Mouse (Mus musculus): ENCODE results near the gene Mtus2.
"Not testable (repeated sequence)": the region's sequence is repeated elsewhere in the genome, so short reads cannot be mapped to it uniquely, and the experiment has no call there.

Mtus2 gene

DNA sequence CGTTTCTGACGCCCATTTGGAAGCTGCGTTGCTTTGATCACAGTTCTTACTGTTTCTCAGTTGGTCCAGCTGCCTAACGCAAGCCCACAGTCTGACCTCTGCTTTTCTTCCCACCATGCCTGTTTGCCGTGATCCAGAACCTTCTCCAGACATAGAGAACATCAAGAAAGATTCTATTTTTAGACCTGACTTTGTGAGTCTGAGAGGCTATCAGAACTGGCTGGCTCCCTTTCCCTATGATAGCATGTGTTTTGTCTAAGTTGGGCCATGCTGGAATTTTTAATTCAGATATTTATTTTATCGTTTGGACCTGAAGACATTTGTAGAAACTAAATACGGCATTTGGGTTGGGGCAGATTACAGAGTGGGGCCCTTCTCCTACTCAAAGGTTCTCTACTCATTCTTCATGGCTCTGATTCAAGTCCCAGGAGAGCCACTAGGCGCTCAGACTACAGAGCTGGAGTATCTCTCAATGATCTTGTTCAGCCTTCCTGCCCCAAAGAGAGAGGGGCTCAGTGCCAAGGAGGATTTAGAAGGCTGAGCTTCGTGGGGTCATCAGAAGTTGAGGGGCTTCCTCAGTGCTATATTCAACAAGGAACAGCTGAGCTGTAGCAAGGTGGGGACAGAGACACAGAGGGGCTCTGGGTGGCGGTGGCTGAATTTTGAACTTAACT, 174.5 kb downstream of the Mtus2 start:
- DNase-seq, result no peak

DNA sequence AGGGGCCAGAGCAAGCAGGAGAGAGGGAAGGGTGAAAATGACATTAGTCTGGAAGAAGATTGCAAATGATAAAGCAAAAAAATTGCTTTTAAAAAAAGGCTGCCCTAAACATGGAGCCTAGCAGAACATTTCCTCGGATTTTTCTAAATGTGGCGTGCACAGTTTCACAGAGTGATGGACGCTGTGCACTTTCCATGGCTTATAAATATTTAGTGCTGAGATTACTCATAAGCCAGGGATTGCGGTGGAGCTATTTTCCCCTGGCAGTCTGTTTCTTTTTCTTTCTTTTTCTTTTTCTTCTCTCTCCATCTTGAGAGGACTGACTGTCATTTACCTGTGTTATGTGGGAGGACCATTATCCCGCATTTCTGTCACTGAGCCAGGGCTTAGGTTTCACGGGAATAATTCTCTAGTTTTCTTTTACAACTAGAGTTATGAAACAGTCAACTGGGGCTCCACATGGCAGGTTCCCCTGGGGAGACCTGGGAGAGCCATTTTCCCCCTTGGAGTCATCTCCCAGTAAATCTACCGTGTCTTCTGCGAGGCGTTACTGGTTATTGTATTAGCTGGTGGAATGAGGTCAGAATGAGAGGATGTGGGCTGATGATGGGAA, 176.4 kb downstream of the Mtus2 start:
- no peak for DNase-seq

DNA sequence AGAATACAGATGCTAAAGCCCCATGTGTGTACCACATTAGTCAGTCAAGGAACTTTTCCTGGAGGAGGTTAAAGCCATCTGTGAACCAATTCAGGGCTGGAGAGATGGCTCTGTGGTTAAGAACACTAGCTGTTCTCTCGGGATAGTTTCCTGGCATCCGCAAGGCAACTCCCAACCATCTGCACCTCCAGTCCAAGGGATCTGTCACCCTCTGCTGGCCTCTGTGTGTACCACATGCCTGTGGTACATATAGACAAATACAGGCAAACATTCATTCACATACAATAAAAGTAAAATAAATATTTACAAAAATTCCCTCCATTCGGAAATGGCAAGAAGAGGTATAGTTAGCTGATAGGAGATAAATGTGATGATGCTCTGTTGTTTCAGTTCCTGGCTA, 184.5 kb downstream of the Mtus2 start:
- no peak for DNase-seq

DNA sequence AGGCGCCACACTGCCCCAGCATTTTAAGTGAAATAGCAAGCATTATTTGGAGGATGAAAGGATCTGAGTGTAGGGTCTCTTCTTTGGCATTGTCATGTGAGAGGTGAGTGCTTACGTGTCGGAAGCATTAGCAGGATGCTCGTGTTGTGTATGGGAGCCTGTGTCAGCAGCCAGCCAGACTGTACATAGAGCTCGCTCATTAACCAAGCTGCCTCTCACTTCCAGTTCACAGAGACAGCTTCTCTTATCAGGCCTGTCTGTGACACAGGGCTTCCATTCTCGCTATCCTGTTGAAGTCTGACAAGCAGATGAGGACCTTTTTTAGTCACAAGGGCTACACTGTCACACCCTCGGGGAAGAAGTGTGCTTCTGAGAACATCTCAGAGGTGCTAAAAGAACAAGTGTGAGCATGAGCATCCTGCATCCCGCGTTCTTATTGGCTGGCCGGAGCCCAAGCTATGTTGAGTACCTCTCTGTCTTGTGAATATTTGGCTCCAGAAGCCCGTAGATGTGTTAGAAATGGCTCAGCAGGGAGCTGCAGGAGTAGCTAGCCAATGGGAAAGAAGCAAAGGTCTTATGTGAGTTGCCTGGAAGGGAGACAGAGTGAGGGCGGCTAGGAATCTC, 189.2 kb downstream of the Mtus2 start:
- no peak for DNase-seq

DNA sequence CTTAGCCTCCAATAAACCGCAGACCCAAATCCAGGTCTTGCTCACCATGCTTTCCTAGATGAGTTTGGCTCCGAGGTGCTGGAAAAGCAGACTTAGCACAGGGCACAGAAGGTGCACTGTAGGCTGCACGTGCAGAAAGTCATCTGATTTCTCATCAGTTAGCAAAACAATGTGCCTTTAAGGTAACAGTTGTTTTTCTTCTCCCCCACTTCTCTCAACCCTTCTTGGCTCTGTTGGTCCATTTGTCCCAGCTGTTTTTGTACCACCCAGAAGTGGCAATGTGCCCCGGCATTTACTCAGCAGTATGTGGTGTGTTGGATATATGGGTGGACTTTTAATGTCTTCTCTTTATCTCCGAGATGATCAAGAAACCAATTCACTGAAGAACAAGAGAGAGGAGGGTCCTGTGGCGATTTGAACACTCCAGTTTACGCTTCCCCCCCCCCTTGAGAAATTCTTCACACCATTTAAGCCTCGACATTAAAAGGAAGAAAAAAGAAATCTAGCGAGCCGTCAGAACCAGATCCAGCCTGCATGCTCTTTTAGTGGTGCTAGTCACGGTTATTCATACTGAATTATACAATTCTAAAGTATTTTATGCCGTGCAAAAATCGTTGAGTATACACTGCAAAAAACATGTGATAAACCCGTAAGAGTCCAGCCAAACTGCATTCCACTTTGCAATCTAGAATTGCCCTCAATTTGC, 194.9 kb downstream of the Mtus2 start:
- no peak for DNase-seq

DNA sequence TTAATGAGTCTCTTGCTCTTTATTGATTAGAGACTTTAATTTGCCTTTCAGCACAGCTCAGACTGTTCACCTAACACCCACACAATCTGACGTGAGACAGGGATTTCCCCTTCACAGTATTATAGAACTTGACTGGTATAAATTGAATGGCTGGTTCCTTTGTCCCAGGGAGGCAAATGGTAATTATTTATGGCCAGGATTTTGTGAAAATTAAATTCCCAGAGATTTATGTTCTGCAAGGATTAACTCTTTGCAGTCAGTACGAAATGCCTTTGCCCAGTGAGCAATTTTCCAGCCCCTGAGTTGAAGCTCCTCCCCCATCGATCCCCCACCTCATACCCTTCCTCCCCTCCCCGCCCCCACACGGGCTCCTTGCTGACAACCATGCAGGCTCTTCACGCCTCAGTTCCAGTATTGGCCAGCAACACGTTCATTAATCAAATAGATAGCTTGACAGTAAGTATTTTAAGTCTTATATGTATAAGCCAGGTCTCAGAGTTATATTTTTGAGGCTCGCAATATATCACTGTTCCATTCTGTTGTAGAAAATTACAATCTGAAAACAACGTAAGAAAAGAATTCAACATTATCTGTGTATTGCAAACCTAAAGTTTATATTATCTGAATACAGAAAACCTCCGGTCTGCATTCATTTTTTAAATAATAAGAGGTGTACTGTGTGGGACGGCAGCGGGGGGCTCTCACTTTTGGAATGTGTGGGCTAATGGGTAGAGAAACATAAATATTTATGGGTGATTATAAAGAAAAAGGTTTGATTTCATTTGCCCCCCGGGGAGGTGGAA, 195.7 kb downstream of the Mtus2 start:
- no peak for DNase-seq

DNA sequence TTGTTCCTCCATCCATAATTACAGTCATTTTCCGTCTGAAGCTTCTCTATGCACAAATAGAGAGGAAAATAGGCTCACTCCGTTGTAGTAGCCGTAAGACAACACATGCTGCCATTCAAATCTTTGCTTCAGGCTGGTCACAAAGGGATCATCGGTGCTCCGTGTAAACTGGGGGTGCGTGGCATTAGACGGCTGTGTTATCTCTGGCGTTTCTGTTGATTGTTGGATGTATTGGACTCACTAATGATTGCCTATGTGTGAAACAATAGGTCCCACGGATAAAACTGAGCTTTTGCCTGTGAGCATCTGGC, 196.2 kb downstream of the Mtus2 start:
- DNase-seq, result no peak

DNA sequence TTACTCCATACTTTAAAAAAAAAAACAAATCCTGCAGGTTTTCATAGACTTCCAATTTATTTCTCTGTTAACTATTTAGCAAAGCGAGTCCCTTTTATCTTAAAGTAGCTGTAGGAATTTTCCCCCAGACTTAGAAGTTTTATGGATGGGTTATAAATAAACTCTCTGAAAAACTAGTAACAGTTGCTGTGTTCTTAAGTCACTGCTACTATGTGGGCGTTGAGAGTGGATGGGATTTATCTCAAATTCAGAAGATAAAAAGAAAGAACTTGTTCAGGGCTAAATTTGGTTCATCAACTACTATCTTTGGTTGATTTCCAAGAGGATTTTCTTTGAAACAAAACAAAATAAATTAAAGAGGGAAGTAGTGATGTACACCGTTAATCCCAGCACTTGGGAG, 197.6 kb downstream of the Mtus2 start:
- no peak for DNase-seq

DNA sequence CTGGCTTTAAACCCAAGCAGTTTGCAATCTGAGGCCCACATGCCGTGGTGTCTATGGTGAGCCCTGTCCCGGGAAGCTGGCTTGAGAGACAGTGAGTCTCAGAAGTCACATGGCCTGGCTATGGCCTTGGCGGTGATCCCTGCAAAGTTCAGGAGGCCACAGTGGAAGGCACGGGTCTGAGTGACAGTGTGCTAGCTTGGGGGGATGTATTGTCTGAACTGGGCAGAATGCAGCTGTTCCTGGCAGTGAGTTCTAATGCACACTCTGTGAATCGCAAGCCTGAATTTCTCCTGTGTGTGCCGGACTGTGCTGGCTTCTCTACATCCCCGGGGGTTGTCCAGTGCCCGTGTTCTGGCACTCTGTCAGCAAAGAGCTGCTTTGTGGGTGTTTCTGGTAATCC, 202.2 kb downstream of the Mtus2 start:
- no peak for DNase-seq

DNA sequence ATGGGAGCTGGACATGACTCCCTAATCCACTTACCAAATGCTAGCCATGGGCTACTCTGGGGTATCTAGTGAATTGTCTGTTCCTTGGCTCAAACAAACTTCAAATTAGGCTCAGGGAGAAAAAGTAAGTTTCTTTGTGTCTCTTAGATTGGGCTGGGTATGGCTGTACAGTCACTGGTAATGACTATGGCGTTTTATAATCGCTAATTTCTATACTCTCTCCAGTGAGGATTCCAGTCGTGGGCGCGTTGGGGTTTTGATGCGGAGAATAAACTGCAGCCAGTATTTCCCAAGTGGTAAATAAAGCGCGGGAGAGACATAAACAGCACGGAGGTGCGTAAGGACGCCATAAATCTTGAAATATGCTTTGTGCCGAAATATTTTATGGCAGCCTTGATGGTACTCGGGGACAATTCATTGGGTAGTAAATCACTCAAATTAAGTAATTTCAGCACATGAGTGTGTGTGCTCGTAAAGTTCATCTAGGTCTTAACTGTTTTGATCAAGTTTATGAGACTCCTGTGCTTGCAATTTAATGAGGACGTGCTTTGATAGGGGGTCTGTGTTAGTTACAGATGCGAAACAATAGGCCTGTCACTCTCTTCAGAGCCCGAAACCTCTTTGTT, 203.5 kb downstream of the Mtus2 start:
- no peak for DNase-seq

DNA sequence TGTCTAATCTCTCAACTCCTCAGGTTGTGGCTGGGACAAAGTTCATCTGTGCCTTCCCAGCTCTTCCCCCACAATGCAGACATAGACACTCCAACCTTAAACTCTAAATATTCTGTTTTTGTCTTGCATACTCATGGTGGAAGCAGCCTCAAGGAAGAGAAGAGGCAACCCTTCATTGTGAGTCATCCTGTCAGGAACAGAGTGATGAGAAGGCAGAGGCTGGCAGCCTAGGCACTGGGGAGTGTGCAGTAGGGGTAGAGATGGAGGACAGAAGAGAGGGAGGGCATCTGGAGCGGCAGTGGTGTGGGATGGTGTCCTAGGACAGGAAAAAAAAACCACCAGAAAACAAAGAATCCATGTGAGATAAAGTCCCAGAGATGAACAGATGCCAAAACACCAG, 208.0 kb downstream of the Mtus2 start:
- DNase-seq, result no peak

DNA sequence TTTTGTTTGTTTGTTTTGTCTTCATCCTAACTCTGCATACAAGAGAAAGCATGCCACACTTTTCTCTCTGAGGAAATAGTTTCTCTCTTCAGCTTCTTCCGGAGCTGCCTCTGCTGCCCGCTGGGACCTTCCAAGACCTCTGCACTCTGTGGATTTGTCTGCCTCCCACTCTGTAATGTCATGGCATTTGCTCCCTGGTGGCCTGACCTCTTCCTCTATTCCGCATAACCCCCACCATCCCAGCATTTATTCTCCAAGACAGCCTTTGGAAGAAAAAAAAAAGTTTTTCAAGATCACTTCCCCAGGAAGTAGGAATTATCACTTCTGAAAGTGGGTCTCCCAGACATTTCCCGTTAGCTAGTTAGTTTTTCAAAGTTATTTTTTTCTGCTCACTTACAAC, 218.0 kb downstream of the Mtus2 start:
- no peak for DNase-seq

DNA sequence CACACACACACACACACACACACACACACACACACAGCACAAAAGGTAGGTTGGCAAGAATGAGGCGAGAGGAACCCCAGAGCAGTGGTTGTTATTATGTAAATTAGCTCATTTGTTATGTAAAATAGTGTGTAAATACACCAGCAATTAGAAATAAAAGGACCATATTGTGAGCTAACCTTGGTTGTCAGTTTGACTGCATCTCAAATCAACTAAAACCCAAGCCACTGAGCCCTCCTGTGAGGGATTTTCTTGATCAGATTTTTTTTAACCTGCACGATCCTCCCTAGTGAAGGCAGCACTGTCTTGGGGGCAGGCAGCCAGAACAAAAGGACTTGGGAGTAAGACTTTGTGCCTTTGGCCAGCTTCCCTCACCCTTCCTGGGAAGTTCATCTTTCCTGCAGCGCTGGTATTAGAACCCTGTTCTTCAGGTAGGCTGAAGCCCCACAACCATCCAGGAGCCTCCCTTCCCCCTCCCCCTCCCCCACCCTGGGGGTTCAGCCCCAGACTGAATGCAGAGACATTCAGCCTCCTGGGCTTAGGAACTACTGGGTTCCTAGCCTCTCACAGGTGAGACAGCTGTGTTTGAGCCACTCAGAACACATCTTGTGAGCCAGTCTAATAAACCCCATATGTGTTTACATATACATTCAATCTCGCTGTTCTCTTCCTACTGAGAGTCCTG, 218.8 kb downstream of the Mtus2 start:
- peak; percentile 22 for DNase-seq

DNA sequence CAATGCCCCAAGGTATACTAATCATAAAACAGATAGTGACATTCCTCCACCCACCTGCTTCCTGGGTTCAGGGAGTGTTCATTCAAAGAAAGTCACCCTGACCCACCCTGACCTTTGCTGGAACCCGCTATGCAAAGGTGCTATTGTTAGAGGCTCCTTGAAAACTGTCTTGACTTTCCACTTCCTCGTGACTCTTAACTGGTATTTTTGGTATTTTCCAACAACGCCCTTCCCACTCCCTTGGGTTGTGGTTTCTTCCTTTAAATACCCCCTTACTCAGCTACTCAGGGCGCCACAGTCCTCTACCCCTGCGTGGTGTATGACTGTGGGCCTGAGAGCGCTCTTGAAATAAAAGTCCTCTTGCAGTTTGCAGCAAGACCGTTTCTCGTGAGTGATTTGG, 219.4 kb downstream of the Mtus2 start:
- DNase-seq, result not testable (repeated sequence)

DNA sequence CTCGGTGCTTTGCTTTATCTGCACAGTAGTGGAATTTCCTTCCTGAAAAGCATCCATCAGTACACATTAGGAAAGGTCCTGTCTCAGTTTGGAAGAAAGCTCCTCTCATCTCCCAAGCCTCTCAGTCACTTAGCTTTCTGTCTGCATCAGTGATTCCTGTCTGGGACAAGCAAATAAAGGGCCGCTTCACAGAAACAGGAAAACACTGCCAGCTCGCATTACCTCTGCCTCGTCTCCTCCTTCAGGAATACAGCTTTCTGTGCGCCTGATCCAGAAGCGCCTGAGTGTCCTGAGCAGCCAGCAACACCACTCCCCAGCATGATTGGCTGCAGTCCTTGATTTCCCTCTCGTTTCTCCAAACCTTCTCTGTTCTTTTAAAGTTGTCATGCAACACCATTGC, 222.1 kb downstream of the Mtus2 start:
- no peak for DNase-seq

DNA sequence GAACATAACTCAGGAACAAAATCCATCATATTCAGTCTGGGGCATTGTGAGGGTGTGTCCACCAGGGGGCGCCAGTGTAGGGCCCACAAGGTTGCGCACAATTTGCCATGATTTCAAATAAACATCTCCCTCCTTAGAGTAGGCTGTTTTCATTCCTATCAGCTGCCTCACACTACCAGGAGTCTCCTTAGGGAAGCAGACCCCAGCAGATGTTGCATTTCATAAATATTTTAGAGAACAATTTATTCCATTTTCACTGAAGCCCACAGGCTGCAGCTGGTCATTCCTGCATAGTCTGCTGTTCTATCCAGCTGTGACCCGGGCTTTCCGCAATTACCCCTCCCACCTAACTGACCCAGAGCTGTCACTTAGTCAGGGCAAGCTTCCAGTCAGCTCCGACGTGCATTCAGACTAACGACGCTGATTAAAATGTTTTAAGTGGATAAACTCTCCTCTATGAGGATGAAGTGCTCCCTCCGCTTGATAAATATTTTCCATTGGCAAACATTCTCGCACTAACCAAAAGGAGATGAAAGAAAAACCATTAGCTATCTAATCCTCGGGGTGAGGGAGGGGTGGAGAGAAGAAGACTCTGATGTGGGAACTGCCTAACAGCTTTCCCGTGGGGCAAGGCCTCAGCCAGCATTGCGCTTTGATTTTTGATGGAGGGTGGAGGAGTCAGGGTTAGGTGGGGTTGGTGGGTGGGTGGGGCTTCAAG, 223.6 kb downstream of the Mtus2 start:
- DNase-seq, result peak; percentile 23

DNA sequence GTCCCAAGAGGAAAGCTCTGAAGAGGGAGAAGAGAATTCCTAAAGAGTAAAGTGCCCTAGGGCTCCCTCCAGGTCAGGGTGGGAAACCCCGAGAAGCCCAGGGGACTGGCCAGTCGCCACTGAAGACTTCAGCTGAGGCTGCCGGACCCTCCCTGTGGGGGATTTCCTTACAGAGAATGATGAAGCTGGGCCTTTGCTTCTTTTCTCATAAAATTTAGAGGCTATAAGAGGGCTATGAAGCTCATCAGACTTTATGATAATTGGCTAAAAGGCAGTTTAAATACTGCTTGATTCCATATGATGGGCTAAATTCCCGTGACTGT, 224.1 kb downstream of the Mtus2 start:
- DNase-seq, result no peak

DNA sequence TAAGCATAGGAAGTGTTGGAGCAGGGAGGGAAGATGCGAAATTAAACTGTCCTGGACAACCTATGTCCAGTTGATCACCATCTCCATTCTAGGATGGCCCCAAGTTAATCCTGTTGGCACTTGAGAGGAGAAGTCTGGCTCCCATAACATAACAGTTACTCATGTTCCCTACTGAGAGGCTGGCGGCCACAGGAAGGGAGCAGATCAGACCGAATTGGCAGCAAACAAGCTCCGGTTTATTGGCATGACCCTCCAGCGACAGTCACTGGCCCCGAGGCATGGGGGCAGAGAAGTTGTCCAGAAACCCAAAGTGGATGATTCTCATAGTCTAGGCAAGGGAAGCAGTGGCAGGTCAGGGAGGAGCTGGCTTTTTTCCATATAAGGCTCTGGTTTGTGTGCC, 224.8 kb downstream of the Mtus2 start:
- DNase-seq, result no peak

DNA sequence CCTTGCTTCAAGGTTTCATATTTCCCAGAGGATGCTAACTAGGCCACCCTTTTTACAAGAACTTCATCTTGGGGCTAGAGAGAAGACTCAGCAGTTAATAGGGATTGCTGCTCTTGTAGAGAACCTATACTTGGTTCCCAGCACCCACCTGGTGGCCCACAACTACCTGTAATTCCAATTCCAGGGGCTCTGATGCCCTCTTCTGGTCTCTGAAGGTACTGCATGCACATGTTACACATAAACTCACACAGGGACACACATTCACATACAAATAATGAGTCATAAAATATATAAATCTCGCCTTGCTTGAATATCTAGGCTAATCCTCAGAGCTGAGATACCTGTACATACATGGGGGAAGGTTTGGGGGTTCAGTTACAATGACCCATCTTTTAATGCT, 228.8 kb downstream of the Mtus2 start:
- DNase-seq, result no peak

DNA sequence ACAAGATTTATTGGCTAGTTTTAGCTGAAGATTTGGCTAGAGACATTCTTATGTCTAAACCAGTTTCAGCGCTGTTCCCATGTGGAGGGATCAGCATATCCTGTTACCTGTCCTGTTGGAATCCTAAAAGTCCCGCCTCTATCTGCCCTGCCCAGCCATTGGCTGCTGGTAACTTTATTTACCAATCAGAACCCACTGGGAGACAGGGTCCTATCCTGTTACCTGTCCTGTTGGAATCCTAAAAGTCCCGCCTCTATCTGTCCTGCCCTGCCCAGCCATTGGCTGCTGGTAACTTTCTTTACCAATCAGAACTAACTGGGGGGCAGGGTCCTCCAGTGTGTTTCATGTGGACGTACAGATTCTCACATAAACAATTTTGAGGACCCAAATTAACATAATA, 234.3 kb downstream of the Mtus2 start:
- no peak for DNase-seq

DNA sequence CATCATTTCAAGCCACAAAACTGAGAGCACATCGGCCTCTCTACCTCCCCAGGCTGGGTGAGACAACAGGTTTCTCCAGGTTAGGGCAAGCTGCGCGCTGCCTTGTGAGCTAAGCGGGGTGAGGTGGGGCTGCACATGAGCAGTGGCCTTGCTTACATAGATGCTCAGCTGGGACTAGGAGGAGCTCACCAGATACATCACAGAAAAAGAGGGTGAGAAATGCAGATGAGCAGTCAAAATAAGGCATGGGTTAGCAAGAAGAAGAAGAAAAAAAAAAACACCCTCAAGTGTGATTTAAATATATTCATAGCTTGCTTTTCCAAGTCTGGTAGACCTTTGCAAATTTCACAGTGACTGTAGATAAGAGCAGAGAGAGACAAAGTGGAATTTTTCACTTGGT, 254.7 kb downstream of the Mtus2 start:
- no peak for DNase-seq

DNA sequence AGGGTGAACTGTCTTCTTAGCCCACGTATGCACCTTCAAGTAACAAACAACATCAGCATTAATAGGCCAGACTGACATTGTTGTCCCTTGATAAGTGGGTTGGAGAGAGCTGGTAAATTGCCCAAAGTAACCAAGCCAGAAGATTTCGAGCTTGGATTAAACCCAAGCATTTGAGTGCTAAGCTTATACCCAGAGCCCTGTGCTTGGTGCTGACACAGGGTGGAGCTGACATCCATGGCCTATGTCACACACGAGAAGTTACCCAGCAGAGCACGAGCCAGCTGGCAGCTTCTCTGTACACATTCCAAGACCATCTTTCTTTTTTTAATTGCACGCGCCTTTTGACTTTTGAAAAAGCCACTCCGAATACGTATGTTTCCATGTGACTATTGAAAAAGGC, 259.7 kb downstream of the Mtus2 start:
- DNase-seq, result no peak

Measured in kidney, adult 9 months (tissue).